Mouse (Mus musculus) gastrocnemius, adult 2 months (tissue): ENCODE measurements at regions not wholly inside any gene's neighbourhood (a gene's known extent, or its start where the extent isn't known, plus 50 kb on each side); places are given as distances from the start of the nearest gene placed in this dataset.

ENCODE experiments used
- DNase-seq: peaks from one replicate; pipeline ENCODE4 v3.0.0; 2022
- H3K27ac ChIP-seq: fragments of 200-600 bp; 2 replicates; pipeline ENCODE4 v1.8.1; 2022; ENCODE audit warnings: mild to moderate bottlenecking
- H3K4me3 ChIP-seq: fragments of 200-600 bp; 2 replicates; pipeline ENCODE4 v1.8.1; 2022; ENCODE audit warnings: mild to moderate bottlenecking, moderate library complexity
- CTCF ChIP-seq: fragments of 200-600 bp; IDR thresholded peaks from 2 replicates; pipeline ENCODE4 v1.8.1; 2022; ENCODE audit warnings: antibody characterized with exemption, mild to moderate bottlenecking, moderate library complexity
- intact Hi-C: fragments of 180-260 bp; cut with DNase I; formaldehyde crosslinking; loops from one replicate; pipeline ENCODE4 v1.15.1; 2025

- H3K4me3 ChIP-seq = no peak overlapping the region
- H3K27ac ChIP-seq = no peak overlapping the region
- TF ChIP-seq CTCF = no peak
- intact Hi-C loops = loop anchor here (5.0 kb wide), 1 partner anchor 98 kb away; no protein-coding TSS in a partner anchor
- no peak for DNase-seq
Observed at GRCm38 (mm10) chr3:101709379-101709970, 105.0 kb upstream of the Atp1a1 start.

GRCm38 (mm10) chr3:101708821-101709220, 104.3 kb upstream of the Atp1a1 start:
- Histone ChIP-seq H3K4me3 (no peak overlapping the region), H3K27ac (no peak overlapping the region)
- intact Hi-C loops = loop anchor here (5.0 kb wide), 1 partner anchor 98 kb away; no protein-coding TSS in a partner anchor
- no peak for DNase-seq
- TF ChIP-seq CTCF = no peak

- DNase-seq = no peak
- no peak for TF ChIP-seq CTCF
- intact Hi-C loops = loop anchor here (5.0 kb wide), 2 partner anchors 98 to 102 kb away; no protein-coding TSS in a partner anchor
- no peak overlapping the region; the same call in 1 of the 2 replicates for H3K27ac ChIP-seq
- H3K4me3 ChIP-seq = no peak overlapping the region
Observed at GRCm38 (mm10) chr3:101704919-101705318, 100.4 kb upstream of the Atp1a1 start.

- no peak for DNase-seq
- H3K27ac ChIP-seq = no peak overlapping the region
- H3K4me3 ChIP-seq = no peak overlapping the region
- intact Hi-C loops = loop anchor here (5.0 kb wide), 1 partner anchor 97 kb away; no protein-coding TSS in a partner anchor
- TF ChIP-seq CTCF = no peak
Observed at GRCm38 (mm10) chr3:101704326-101704725, 99.8 kb upstream of the Atp1a1 start.

GRCm38 (mm10) chr3:101701763-101702173, 97.3 kb upstream of the Atp1a1 start:
- intact Hi-C loops = loop anchor here (5.0 kb wide), 1 partner anchor 94 kb away; no protein-coding TSS in a partner anchor
- TF ChIP-seq CTCF = no peak
- DNase-seq = no peak
- Histone ChIP-seq H3K27ac (no peak overlapping the region), H3K4me3 (no peak overlapping the region)

- H3K27ac ChIP-seq = no peak overlapping the region
- no peak overlapping the region for H3K4me3 ChIP-seq
- TF ChIP-seq CTCF = no peak
- DNase-seq = no peak
- intact Hi-C loops = loop anchor here (5.0 kb wide), 1 partner anchor 94 kb away; no protein-coding TSS in a partner anchor
Observed at GRCm38 (mm10) chr3:101700974-101701610, 96.6 kb upstream of the Atp1a1 start.

GRCm38 (mm10) chr3:101699929-101700681, 95.6 kb upstream of the Atp1a1 start:
- H3K4me3 ChIP-seq = no peak overlapping the region
- peak; percentile 23 for DNase-seq
- no peak overlapping the region for H3K27ac ChIP-seq
- no peak for TF ChIP-seq CTCF
- intact Hi-C loops = loop anchor here (5.0 kb wide), 1 partner anchor 93 kb away; no protein-coding TSS in a partner anchor

GRCm38 (mm10) chr3:101696832-101697231, 92.3 kb upstream of the Atp1a1 start:
- H3K4me3 ChIP-seq = no peak overlapping the region
- no peak overlapping the region for H3K27ac ChIP-seq
- TF ChIP-seq CTCF = peak; percentile 12; the same call in 1 of the 2 replicates
- intact Hi-C loops = no loop called here
- no peak for DNase-seq

GRCm38 (mm10) chr3:101694311-101694710, 89.8 kb upstream of the Atp1a1 start:
- H3K4me3 ChIP-seq = no peak overlapping the region
- no peak overlapping the region for H3K27ac ChIP-seq
- intact Hi-C loops = no loop called here
- no peak for TF ChIP-seq CTCF
- no peak for DNase-seq

GRCm38 (mm10) chr3:101691937-101692604, 87.6 kb upstream of the Atp1a1 start:
- no peak for TF ChIP-seq CTCF
- H3K4me3 ChIP-seq = no peak overlapping the region
- intact Hi-C loops = no loop called here
- DNase-seq = no peak
- no peak overlapping the region for H3K27ac ChIP-seq

- H3K27ac ChIP-seq = no peak overlapping the region
- no peak for DNase-seq
- no peak for TF ChIP-seq CTCF
- intact Hi-C loops = no loop called here
- no peak overlapping the region for H3K4me3 ChIP-seq
Observed at GRCm38 (mm10) chr3:101690779-101691178, 86.3 kb upstream of the Atp1a1 start.

GRCm38 (mm10) chr3:101690222-101690621, 85.7 kb upstream of the Atp1a1 start:
- Histone ChIP-seq H3K4me3 (no peak overlapping the region), H3K27ac (no peak overlapping the region)
- intact Hi-C loops = no loop called here
- peak; percentile 79 for DNase-seq
- no peak for TF ChIP-seq CTCF
